Mouse (Mus musculus): ENCODE data around the gene Defb36. TPM values are rescaled to one million over a fixed set of nuclear protein-coding genes. Genes with fewer than 3 reads are reported as not detected.

Defb36 gene
- polyA plus RNA-seq, 1 experiment from 2014 or later, result not detected

- Histone ChIP-seq H3K4me3 (ENCODE audit: low read length) (peak overlapping the region; percentile 52), H3K4me2 (ENCODE audit: low read depth, low read length) (peak overlapping the region; percentile 72), H3K27me3 (replicated peaks; ENCODE audit: control insufficient read depth, insufficient read depth, low read length) (peaks cover 18% of the 10 kb centered on the region), H3K27ac (ENCODE audit: low read length) (no peak overlapping the region), H3K4me1 (ENCODE audit: control insufficient read depth, insufficient read depth, low read length) (no peaks in the 10 kb centered on the region; the same call in 1 of the 2 replicates), H3K9me3 (ENCODE audit: control insufficient read depth, low read length) (no peaks in the 10 kb centered on the region), H3K36me3 (ENCODE audit: control insufficient read depth, insufficient read depth, low read length) (no peaks in the 10 kb centered on the region), H3K9ac (ENCODE audit: low read depth, low read length) (peak overlapping the region; percentile 11; the same call in 1 of the 2 replicates)
- 44% methylated on average over 17 of the region's 17 CpGs for WGBS
- no peak for ATAC-seq
Measured at GRCm38 (mm10) chr2:152628066-152628465, 23.9 kb downstream of the Defb36 start.

GRCm38 (mm10) chr2:152629239-152629638, 25.1 kb downstream of the Defb36 start:
- Histone ChIP-seq H3K4me1 (ENCODE audit: control insufficient read depth, insufficient read depth, low read length) (peaks cover 8% of the 10 kb centered on the region), H3K4me2 (ENCODE audit: low read depth, low read length) (no peak overlapping the region), H3K27ac (ENCODE audit: low read length) (no peak overlapping the region), H3K4me3 (ENCODE audit: low read length) (no peak overlapping the region), H3K27me3 (replicated peaks; ENCODE audit: control insufficient read depth, insufficient read depth, low read length) (peaks cover 19% of the 10 kb centered on the region), H3K9ac (ENCODE audit: low read depth, low read length) (no peak overlapping the region), H3K9me3 (ENCODE audit: control insufficient read depth, low read length) (no peaks in the 10 kb centered on the region), H3K36me3 (ENCODE audit: control insufficient read depth, insufficient read depth, low read length) (no peaks in the 10 kb centered on the region)
- WGBS, result 40% methylated on average over 3 of the region's 3 CpGs
- no peak for ATAC-seq

GRCm38 (mm10) chr2:152629904-152630303, 25.8 kb downstream of the Defb36 start:
- Histone ChIP-seq H3K4me1 (ENCODE audit: control insufficient read depth, insufficient read depth, low read length) (peaks cover 8% of the 10 kb centered on the region), H3K9ac (ENCODE audit: low read depth, low read length) (no peak overlapping the region), H3K9me3 (ENCODE audit: control insufficient read depth, low read length) (no peaks in the 10 kb centered on the region), H3K36me3 (ENCODE audit: control insufficient read depth, insufficient read depth, low read length) (no peaks in the 10 kb centered on the region), H3K4me2 (ENCODE audit: low read depth, low read length) (no peak overlapping the region), H3K4me3 (ENCODE audit: low read length) (no peak overlapping the region), H3K27ac (ENCODE audit: low read length) (no peak overlapping the region), H3K27me3 (replicated peaks; ENCODE audit: control insufficient read depth, insufficient read depth, low read length) (peaks cover 22% of the 10 kb centered on the region)
- WGBS, result 83% methylated on average over 6 of the region's 6 CpGs
- no peak for ATAC-seq

- H3K27ac ChIP-seq (ENCODE audit: low read length), result no peak overlapping the region
- H3K9me3 ChIP-seq (ENCODE audit: control insufficient read depth, low read length), result no peaks in the 10 kb centered on the region
- H3K9ac ChIP-seq (ENCODE audit: low read depth, low read length), result 0 out of 2 replicates have a peak overlapping the region, but pooled peaks have one; percentile 27
- WGBS, result 31% methylated on average over 17 of the region's 17 CpGs
- no peaks in the 10 kb centered on the region for H3K36me3 ChIP-seq (ENCODE audit: control insufficient read depth, insufficient read depth, low read length)
- 0 out of 2 replicates have a peak, but pooled peaks cover 5% of the 10 kb centered on the region for H3K27me3 ChIP-seq (replicated peaks; ENCODE audit: control insufficient read depth, insufficient read depth, low read length)
- H3K4me3 ChIP-seq (ENCODE audit: low read length), result no peak overlapping the region
- ATAC-seq, result 0 out of 2 replicates have a peak, but pooled peaks have one; percentile 21
- H3K4me2 ChIP-seq (ENCODE audit: low read depth, low read length), result no peak overlapping the region
- peaks cover 8% of the 10 kb centered on the region for H3K4me1 ChIP-seq (ENCODE audit: control insufficient read depth, insufficient read depth, low read length)
Measured at GRCm38 (mm10) chr2:152633334-152633733, 29.2 kb downstream of the Defb36 start.

- 0 out of 2 replicates have a peak, but pooled peaks cover 4% of the 10 kb centered on the region for H3K27me3 ChIP-seq (replicated peaks; ENCODE audit: control insufficient read depth, insufficient read depth, low read length)
- H3K9ac ChIP-seq (ENCODE audit: low read depth, low read length), result no peak overlapping the region
- no peak for ATAC-seq
- H3K4me1 ChIP-seq (ENCODE audit: control insufficient read depth, insufficient read depth, low read length), result peaks cover 12% of the 10 kb centered on the region
- H3K36me3 ChIP-seq (ENCODE audit: control insufficient read depth, insufficient read depth, low read length), result no peaks in the 10 kb centered on the region
- WGBS, result 70% methylated on average over 29 of the region's 29 CpGs
- H3K27ac ChIP-seq (ENCODE audit: low read length), result no peak overlapping the region
- no peak overlapping the region for H3K4me2 ChIP-seq (ENCODE audit: low read depth, low read length)
- no peak overlapping the region for H3K4me3 ChIP-seq (ENCODE audit: low read length)
- H3K9me3 ChIP-seq (ENCODE audit: control insufficient read depth, low read length), result no peaks in the 10 kb centered on the region
Measured at GRCm38 (mm10) chr2:152634311-152634710, 30.2 kb downstream of the Defb36 start.

- Histone ChIP-seq H3K4me1 (ENCODE audit: control insufficient read depth, insufficient read depth, low read length) (peaks cover 18% of the 10 kb centered on the region), H3K4me2 (ENCODE audit: low read depth, low read length) (no peak overlapping the region; the same call in 1 of the 2 replicates), H3K9ac (ENCODE audit: low read depth, low read length) (no peak overlapping the region), H3K9me3 (ENCODE audit: control insufficient read depth, low read length) (no peaks in the 10 kb centered on the region), H3K4me3 (ENCODE audit: low read length) (no peak overlapping the region), H3K27me3 (replicated peaks; ENCODE audit: control insufficient read depth, insufficient read depth, low read length) (0 out of 2 replicates have a peak, but pooled peaks cover 4% of the 10 kb centered on the region), H3K27ac (ENCODE audit: low read length) (peak overlapping the region; percentile 69), H3K36me3 (ENCODE audit: control insufficient read depth, insufficient read depth, low read length) (no peaks in the 10 kb centered on the region)
- peak; percentile 70 for ATAC-seq
- WGBS, result 51% methylated on average over 23 of the region's 23 CpGs
Measured at GRCm38 (mm10) chr2:152636246-152637005, 32.3 kb downstream of the Defb36 start.

GRCm38 (mm10) chr2:152637006-152637322, 32.8 kb downstream of the Defb36 start:
- ATAC-seq, result no peak
- Histone ChIP-seq H3K4me3 (ENCODE audit: low read length) (no peak overlapping the region), H3K27me3 (replicated peaks; ENCODE audit: control insufficient read depth, insufficient read depth, low read length) (0 out of 2 replicates have a peak, but pooled peaks cover 4% of the 10 kb centered on the region), H3K36me3 (ENCODE audit: control insufficient read depth, insufficient read depth, low read length) (no peaks in the 10 kb centered on the region), H3K9me3 (ENCODE audit: control insufficient read depth, low read length) (no peaks in the 10 kb centered on the region), H3K4me2 (ENCODE audit: low read depth, low read length) (no peak overlapping the region), H3K27ac (ENCODE audit: low read length) (peak overlapping the region; percentile 69), H3K4me1 (ENCODE audit: control insufficient read depth, insufficient read depth, low read length) (peaks cover 18% of the 10 kb centered on the region), H3K9ac (ENCODE audit: low read depth, low read length) (no peak overlapping the region)
- WGBS, result 67% methylated on average over 6 of the region's 6 CpGs

- Histone ChIP-seq H3K27ac (ENCODE audit: low read length) (peak overlapping the region; percentile 69; the same call in 1 of the 2 replicates), H3K36me3 (ENCODE audit: control insufficient read depth, insufficient read depth, low read length) (no peaks in the 10 kb centered on the region), H3K27me3 (replicated peaks; ENCODE audit: control insufficient read depth, insufficient read depth, low read length) (0 out of 2 replicates have a peak, but pooled peaks cover 4% of the 10 kb centered on the region), H3K4me1 (ENCODE audit: control insufficient read depth, insufficient read depth, low read length) (peaks cover 18% of the 10 kb centered on the region), H3K9ac (ENCODE audit: low read depth, low read length) (no peak overlapping the region), H3K9me3 (ENCODE audit: control insufficient read depth, low read length) (no peaks in the 10 kb centered on the region), H3K4me2 (ENCODE audit: low read depth, low read length) (no peak overlapping the region), H3K4me3 (ENCODE audit: low read length) (no peak overlapping the region)
- WGBS, result 77% methylated on average over 4 of the region's 4 CpGs
- ATAC-seq, result no peak
Measured at GRCm38 (mm10) chr2:152637381-152637780, 33.3 kb downstream of the Defb36 start.

- WGBS, result 43% methylated on average over 6 of the region's 6 CpGs
- Histone ChIP-seq H3K4me3 (ENCODE audit: low read length) (no peak overlapping the region), H3K4me1 (ENCODE audit: control insufficient read depth, insufficient read depth, low read length) (peaks cover 11% of the 10 kb centered on the region; the same call in 1 of the 2 replicates)
Measured at GRCm38 (mm10) chr2:152638865-152639264, 34.7 kb downstream of the Defb36 start.

More at GRCm38 (mm10) chr2:152638865-152639264, 34.7 kb downstream of the Defb36 start:
- H3K27ac ChIP-seq (ENCODE audit: low read length), result peak overlapping the region; percentile 72
- H3K27me3 ChIP-seq (replicated peaks; ENCODE audit: control insufficient read depth, insufficient read depth, low read length), result 0 out of 2 replicates have a peak, but pooled peaks cover 4% of the 10 kb centered on the region
- no peak overlapping the region for H3K9ac ChIP-seq (ENCODE audit: low read depth, low read length)
- ATAC-seq, result no peak
- H3K4me2 ChIP-seq (ENCODE audit: low read depth, low read length), result no peak overlapping the region
- H3K9me3 ChIP-seq (ENCODE audit: control insufficient read depth, low read length), result no peaks in the 10 kb centered on the region
- no peaks in the 10 kb centered on the region for H3K36me3 ChIP-seq (ENCODE audit: control insufficient read depth, insufficient read depth, low read length)
